In the genomic region with DNA sequence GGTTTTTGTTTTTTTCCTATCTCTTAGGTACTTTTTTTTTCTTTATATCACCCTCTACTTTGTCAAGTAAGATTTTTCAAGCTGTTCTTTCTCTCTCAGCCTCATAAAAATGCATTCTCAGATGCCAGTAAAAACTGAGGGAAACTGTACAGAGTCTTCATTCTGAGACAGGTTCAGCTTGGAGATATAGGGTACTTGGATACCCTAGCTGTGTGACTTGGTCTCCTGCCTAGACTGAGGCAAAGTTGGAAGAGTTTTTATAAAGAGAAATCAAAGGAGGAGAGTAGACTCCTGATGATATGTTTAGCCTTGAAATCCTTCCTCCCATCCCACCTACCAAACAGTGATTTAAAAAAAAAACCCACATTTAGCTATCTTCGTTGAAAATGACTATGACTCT, we compare ENCODE assay signal across 28 mouse cellular contexts.
"Had no signal": no experiment of that assay in that cellular context is flagged by ENCODE, and none has a peak within 500 bp of the region (broad histone marks: within the 10 kb centered on the region; RNA-seq: fewer than 3 reads in every experiment).

No protein-coding gene starts in this region.

- ATAC-seq: forebrain, embryonic 14.5 days; forebrain, embryonic 15.5 days; forebrain, embryonic 16.5 days had no signal

- H3K27me3 ChIP-seq: embryonic facial prominence, embryonic 12.5 days; embryonic facial prominence, embryonic 13.5 days; embryonic facial prominence, embryonic 15.5 days; forebrain, embryonic 12.5 days; forebrain, embryonic 15.5 days had no signal

- H3K4me3 ChIP-seq: embryonic facial prominence, embryonic 10.5 days; embryonic facial prominence, embryonic 12.5 days; embryonic facial prominence, embryonic 13.5 days; embryonic facial prominence, embryonic 15.5 days; erythroblast, embryonic 14.5 days; forebrain, embryonic 10.5 days; forebrain, embryonic 12.5 days; forebrain, embryonic 15.5 days; gastrocnemius, adult 2 months; heart, adult 2 months; heart, embryonic 10.5 days had no signal

- H3K4me2 ChIP-seq: embryonic facial prominence, embryonic 12.5 days; embryonic facial prominence, embryonic 13.5 days; embryonic facial prominence, embryonic 15.5 days; forebrain, embryonic 12.5 days; forebrain, embryonic 15.5 days; heart, embryonic 11.5 days had no signal

- H3K9ac ChIP-seq: embryonic facial prominence, embryonic 12.5 days; embryonic facial prominence, embryonic 13.5 days; embryonic facial prominence, embryonic 15.5 days; forebrain, embryonic 12.5 days; forebrain, embryonic 15.5 days had no signal

- H3K4me1 ChIP-seq: forebrain, embryonic 12.5 days; forebrain, embryonic 15.5 days had no signal

- H3K27ac ChIP-seq: embryonic facial prominence, embryonic 10.5 days; embryonic facial prominence, embryonic 12.5 days; embryonic facial prominence, embryonic 13.5 days; embryonic facial prominence, embryonic 15.5 days; forebrain, embryonic 10.5 days; forebrain, embryonic 12.5 days; forebrain, embryonic 15.5 days; gastrocnemius, adult 2 months; heart, adult 2 months; heart, embryonic 10.5 days had no signal

- H3K9me3 ChIP-seq: embryonic facial prominence, embryonic 10.5 days; embryonic facial prominence, embryonic 12.5 days; embryonic facial prominence, embryonic 13.5 days; embryonic facial prominence, embryonic 15.5 days; forebrain, embryonic 10.5 days; forebrain, embryonic 12.5 days; forebrain, embryonic 15.5 days; heart, embryonic 10.5 days had no signal

- H3K36me3 ChIP-seq: embryonic facial prominence, embryonic 10.5 days; embryonic facial prominence, embryonic 12.5 days; embryonic facial prominence, embryonic 13.5 days; embryonic facial prominence, embryonic 15.5 days; forebrain, embryonic 10.5 days; forebrain, embryonic 12.5 days; forebrain, embryonic 15.5 days; heart, embryonic 10.5 days had no signal

- DNase-seq: cerebellum, adult 8-10 months; cerebellum, adult 9-10 months; cerebellum, adult 9-11 months; cerebellum, postnatal 10 days; cerebellum, postnatal 14 days; cerebellum, postnatal 25 days; cerebellum, postnatal 36 days; embryo, embryonic 11 days; gastrocnemius, adult 2 months; gastrocnemius, postnatal 10 days; gastrocnemius, postnatal 14 days; gastrocnemius, postnatal 25 days; gastrocnemius, postnatal 36 days; heart, adult 11 months; heart, adult 18-20 months; heart, adult 2 months had no signal
